Mouse (Mus musculus): ENCODE measurements at regions not wholly inside any gene's neighbourhood (a gene's known extent, or its start where the extent isn't known, plus 50 kb on each side); places are given as distances from the start of the nearest gene placed in this dataset. TPM values are rescaled to one million over a fixed set of nuclear protein-coding genes. Genes with fewer than 3 reads are reported as not detected.

Small RNAs in the stretch of these regions (microRNA-seq; reads per million reads assigned to microRNA genes)
- not detected for gene Gm23177
